Mouse (Mus musculus): Measurements from ENCODE around the gene Hic2. TPM values are rescaled to one million over a fixed set of nuclear protein-coding genes. Genes with fewer than 3 reads are reported as not detected.

Gene Hic2
- polyA plus RNA-seq, 1 experiment from 2014 or later = 2.2 TPM

DNA sequence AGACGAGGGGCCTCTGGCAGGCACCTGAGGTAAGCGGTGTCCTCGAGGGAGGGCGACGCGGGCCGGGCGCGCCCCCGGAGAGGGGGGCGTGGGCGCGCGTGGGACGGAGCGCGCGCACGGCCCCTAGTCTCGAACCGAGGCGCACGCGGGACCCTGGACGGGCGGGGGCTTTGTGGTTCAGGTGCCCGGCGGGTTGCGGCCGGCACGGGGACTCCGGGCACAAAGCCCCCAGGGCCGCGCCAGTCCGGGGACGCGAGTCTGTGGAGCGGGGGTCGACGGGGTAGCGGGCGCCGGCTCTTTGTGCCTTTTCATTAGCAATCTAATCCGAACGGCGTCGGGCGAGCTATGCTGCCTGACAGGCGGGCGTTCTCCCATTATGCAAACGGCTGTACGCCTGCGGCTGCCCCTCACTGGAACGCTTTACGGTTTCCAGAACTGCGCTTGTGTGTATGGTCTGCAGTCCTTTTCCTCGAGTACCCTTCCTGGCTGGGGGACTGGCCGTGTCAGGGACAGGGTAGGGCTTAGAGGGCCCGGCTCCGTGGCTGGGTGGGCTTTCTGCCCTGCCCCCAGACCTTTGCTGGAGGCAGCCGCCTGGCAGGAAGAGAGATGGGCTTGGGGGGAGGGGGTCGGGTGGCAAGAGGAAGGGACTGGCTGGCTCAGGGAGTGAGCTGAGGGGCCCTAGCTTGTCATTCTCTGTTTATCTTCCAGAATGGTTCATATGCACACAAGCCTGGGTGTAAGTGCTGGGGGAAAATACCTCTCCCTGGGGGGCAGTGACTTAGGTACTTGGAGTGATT is 528 bp downstream of the Hic2 start:
- DNase-seq (ENCODE audit: low spot score) = peak; percentile 47

DNA sequence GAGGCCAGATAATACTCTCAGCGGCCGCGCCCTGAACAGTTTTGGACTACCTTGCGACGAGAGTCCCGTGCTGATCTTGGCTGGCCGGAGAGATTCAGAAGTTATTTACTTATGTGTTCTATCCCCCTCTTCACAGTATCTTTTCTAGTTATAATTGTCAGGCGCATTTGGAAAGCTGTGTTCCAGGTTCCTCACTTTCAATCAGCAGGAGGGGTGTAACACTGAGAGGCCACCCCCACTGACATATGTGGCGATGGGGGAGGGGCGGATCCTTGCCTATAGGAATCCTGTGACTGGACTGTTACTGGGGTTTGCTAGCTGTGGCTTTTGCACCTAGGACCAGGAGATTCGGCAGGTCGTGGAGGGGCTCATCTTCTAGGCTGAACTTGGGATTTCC is 1.1 kb downstream of the Hic2 start:
- DNase-seq (ENCODE audit: low spot score) = peak; percentile 21

- DNase-seq (ENCODE audit: low spot score) = no peak
These were observed 1.7 kb downstream of the Hic2 start for GRCm38 (mm10) chr16:17234916-17235665.

GRCm38 (mm10) chr16:17237634-17238033 is 4.3 kb downstream of the Hic2 start:
- no peak for DNase-seq (ENCODE audit: low spot score)

- DNase-seq (ENCODE audit: low spot score) = no peak
These were observed 6.0 kb downstream of the Hic2 start for GRCm38 (mm10) chr16:17239409-17239808.

DNA sequence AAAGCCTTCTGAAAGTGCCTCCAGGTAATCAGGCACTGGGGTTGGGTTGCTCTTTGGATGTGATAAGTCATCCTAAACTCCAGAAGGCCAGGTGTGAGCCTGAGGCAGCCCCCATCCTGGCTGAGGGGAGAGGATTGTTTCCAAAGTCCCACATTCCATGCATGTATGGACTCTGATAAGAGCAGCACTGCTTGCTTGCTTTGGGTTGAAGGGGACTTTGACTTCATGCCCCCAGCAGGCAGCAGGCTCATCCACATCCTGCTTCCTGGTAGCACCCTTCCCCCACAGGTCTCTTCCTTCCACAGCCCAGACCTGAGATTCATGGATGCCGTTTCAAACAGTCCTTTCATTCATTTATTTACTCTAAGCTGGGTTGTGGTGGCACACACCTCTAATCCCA is 10.4 kb downstream of the Hic2 start:
- DNase-seq (ENCODE audit: low spot score) = no peak

- DNase-seq (ENCODE audit: low spot score) = no peak
These were observed 11.6 kb downstream of the Hic2 start for GRCm38 (mm10) chr16:17244996-17245395.

GRCm38 (mm10) chr16:17247727-17248126 is 14.4 kb downstream of the Hic2 start:
- no peak for DNase-seq (ENCODE audit: low spot score)

DNA sequence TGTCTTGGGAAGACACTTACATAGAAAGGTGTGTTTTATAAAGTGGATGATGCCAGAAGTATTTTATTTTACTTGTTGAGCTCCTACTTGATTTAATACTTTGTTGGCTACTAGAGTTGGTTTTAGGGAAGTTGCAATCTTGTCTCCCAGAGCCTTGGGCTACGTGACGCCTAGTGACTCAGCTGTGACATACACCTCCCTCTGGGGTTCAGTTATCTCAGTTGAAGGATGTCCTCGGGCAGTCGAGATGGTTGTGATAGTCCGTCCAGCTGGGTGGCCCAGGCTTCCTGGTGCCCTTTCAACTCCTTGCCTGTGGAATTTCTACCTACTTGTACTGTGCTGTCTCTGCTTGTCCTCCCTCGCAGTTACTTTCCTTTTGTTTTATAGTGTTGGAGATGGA is 15.8 kb downstream of the Hic2 start:
- no peak for DNase-seq (ENCODE audit: low spot score)

- no peak for DNase-seq (ENCODE audit: low spot score)
These were observed 18.2 kb downstream of the Hic2 start for GRCm38 (mm10) chr16:17251539-17251938.

GRCm38 (mm10) chr16:17252086-17252726 is 18.8 kb downstream of the Hic2 start:
- DNase-seq (ENCODE audit: low spot score) = no peak

DNA sequence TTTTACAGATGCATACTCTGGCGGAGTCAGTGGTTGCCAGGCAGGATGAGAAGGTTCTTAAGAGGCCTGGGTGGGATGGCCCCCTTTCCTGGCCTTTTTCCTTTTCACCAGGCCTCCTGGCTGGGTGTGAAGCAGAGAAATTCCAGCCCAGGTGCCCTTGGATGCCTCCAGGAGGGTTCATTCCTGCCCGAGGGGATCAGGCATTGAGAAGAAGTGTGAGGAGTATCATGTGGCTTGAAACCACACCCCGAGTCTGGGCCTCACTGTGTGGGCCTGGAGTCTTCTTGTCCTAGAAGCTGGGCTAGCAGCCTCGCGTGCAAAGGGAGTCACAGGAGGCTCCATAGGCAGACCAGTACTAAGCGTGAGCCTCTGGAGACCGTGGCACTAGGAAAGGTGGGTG is 19.5 kb downstream of the Hic2 start:
- no peak for DNase-seq (ENCODE audit: low spot score)

GRCm38 (mm10) chr16:17254005-17254597 is 20.7 kb downstream of the Hic2 start:
- no peak for DNase-seq (ENCODE audit: low spot score)

GRCm38 (mm10) chr16:17255270-17255669 is 21.9 kb downstream of the Hic2 start:
- no peak for DNase-seq (ENCODE audit: low spot score)

DNA sequence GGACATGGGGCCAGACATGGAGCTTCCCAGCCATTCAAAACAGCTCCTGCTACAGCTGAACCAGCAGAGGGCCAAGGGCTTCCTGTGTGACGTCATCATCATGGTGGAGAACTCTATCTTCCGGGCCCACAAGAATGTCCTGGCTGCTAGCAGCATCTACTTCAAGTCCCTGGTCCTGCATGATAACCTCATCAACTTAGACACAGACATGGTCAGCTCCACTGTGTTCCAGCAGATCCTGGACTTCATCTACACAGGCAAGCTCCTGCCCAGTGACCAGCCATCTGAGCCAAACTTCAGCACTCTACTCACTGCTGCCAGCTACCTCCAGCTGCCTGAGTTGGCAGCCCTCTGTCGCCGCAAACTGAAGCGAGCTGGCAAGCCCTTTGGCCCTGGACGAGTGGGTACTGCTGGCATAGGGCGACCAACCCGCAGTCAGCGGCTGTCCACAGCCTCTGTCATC is 24.0 kb downstream of the Hic2 start:
- no peak for DNase-seq (ENCODE audit: low spot score)

GRCm38 (mm10) chr16:17258917-17259316 is 25.5 kb downstream of the Hic2 start:
- no peak for DNase-seq (ENCODE audit: low spot score)

GRCm38 (mm10) chr16:17261341-17261740 is 28.0 kb downstream of the Hic2 start:
- no peak for DNase-seq (ENCODE audit: low spot score)

DNA sequence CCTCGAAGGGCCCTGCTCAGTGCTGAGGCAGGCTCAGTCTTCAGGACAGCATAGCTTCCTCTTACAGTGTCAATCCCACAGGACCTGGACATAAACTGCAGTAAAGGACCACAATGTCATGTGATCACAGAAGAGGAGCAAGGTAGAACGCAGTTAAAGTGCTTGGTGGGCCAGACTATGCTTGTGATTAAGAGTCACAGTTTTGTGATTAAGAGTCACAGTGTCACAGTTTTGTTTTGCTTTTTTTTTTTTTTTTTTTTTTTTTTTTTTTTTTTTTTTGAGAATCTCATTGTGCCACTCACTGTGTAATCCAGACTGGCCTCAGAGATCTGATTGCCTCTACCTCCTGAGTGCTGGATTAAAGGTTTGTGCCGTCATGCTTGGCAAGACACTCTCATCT is 32.7 kb downstream of the Hic2 start:
- DNase-seq (ENCODE audit: low spot score) = no peak

GRCm38 (mm10) chr16:17267937-17268336 is 34.6 kb downstream of the Hic2 start:
- DNase-seq (ENCODE audit: low spot score) = no peak

GRCm38 (mm10) chr16:17269872-17270271 is 36.5 kb downstream of the Hic2 start:
- DNase-seq (ENCODE audit: low spot score) = no peak

GRCm38 (mm10) chr16:17271124-17271523 is 37.8 kb downstream of the Hic2 start:
- DNase-seq (ENCODE audit: low spot score) = no peak

DNA sequence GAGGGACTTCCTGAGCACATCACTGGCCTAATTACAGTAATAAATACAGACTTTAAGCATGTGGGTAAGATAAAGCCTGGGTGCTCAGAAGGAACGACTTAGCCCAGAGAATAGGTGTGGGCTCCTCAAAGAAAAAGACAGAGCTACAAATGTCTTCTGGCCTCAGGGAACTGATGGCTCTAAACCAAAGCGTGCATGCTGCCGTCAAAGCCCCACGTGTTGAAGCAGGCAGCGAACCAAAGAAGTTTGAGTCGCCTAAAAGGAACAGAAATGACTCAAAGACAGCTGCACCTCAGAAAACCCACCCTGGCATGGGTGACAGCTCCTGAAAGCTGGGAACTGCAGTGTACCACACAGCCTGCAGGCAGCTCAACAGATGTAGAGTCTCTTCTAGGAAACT is 38.5 kb downstream of the Hic2 start:
- no peak for DNase-seq (ENCODE audit: low spot score)

Data from thymus, postnatal 0 days (tissue).